Mouse (Mus musculus) cerebellum, postnatal 4 days (tissue): Measurements from ENCODE around the gene Ormdl1.
"Not testable (repeated sequence)": the region's sequence is repeated elsewhere in the genome, so short reads cannot be mapped to it uniquely, and the experiment has no call there.

Experiments used
- DNase-seq, 2 experiments: peaks; one replicate each; pipeline ENCODE4 v3.0.0; 2022; ENCODE audit warnings: low spot score in 2 of 2, mixed read lengths in 1 of 2

Ormdl1 gene

GRCm38 (mm10) chr1:53296581-53297383 is at the start of gene Ormdl1, which contains the start of the genes Pms1 and Gm28778:
Gene Ormdl1, plus strand, starts transcription at chr1:53297095.
Gene Pms1, minus strand, starts transcription at chr1:53297018.
Gene Gm28778, plus strand, starts transcription at chr1:53297111.
- peak; percentile 86 to 96 for DNase-seq

- not testable (repeated sequence) for DNase-seq
These were observed 31.8 kb upstream of the Ormdl1 start for GRCm38 (mm10) chr1:53264958-53265612.

GRCm38 (mm10) chr1:53269901-53270300 is 27.0 kb upstream of the Ormdl1 start:
- no peak for DNase-seq

GRCm38 (mm10) chr1:53272646-53273045 is 24.2 kb upstream of the Ormdl1 start:
- DNase-seq: peak in 1 of 2 experiments; percentile 43

- no peak for DNase-seq
These were observed 5.7 kb upstream of the Ormdl1 start for GRCm38 (mm10) chr1:53291197-53291596.

- DNase-seq: no peak
These were observed 3.6 kb downstream of the Ormdl1 start for GRCm38 (mm10) chr1:53300506-53300905.

- DNase-seq: peak; percentile 51 to 82
These were observed 16.4 kb downstream of the Ormdl1 start, which contains the start of gene Osgepl1 for GRCm38 (mm10) chr1:53312989-53313967. Gene Osgepl1, plus strand, starts transcription at chr1:53313624.

- DNase-seq: no peak
These were observed 24.9 kb downstream of the Ormdl1 start for GRCm38 (mm10) chr1:53321662-53322344.

GRCm38 (mm10) chr1:53323254-53323653 is 26.4 kb downstream of the Ormdl1 start:
- no peak for DNase-seq

- no peak for DNase-seq
These were observed 27.4 kb downstream of the Ormdl1 start for GRCm38 (mm10) chr1:53324277-53324676.

- no peak for DNase-seq
These were observed 28.1 kb downstream of the Ormdl1 start for GRCm38 (mm10) chr1:53324827-53325494.

GRCm38 (mm10) chr1:53333527-53333926 is 36.6 kb downstream of the Ormdl1 start:
- DNase-seq: not testable (repeated sequence)

- DNase-seq: no peak
These were observed 38.6 kb downstream of the Ormdl1 start for GRCm38 (mm10) chr1:53335465-53335864.

GRCm38 (mm10) chr1:53337403-53337802 is 40.5 kb downstream of the Ormdl1 start:
- not testable (repeated sequence) for DNase-seq

GRCm38 (mm10) chr1:53341071-53341470 is 44.2 kb downstream of the Ormdl1 start:
- no peak for DNase-seq

GRCm38 (mm10) chr1:53352327-53353261 is 55.7 kb downstream of the Ormdl1 start, which contains the start of the genes Asdurf, Gm28551 and Asnsd1:
Gene Asdurf, minus strand, starts transcription at chr1:53352619.
Gene Gm28551, minus strand, starts transcription at chr1:53352667.
Gene Asnsd1, minus strand, starts transcription at chr1:53352752.
- peak; percentile 93 to 97 for DNase-seq

GRCm38 (mm10) chr1:53358988-53359387 is 62.1 kb downstream of the Ormdl1 start:
- DNase-seq: no peak
